Mouse (Mus musculus) hindbrain, embryonic 12.5 days (tissue): Measurements from ENCODE around the gene 1700029J07Rik. TPM values are rescaled to one million over a fixed set of nuclear protein-coding genes. Genes with fewer than 3 reads are reported as not detected.

Source experiments
- ATAC-seq: fragments of 200-750 bp; cut with Nextera tagmentation; 2 replicates; pipeline ENCODE4 v1.8.0; 2017; ENCODE audit warnings: moderate TSS enrichment; ENCODE audit not compliant: low FRiP score
- H3K27ac ChIP-seq: fragments of 300-500 bp; sonication (generic); 2 replicates; pipeline ENCODE4 v1.5.1; 2016; ENCODE audit warnings: mild to moderate bottlenecking
- H3K27me3 ChIP-seq: fragments of 300-500 bp; sonication (generic); 2 replicates; pipeline ENCODE4 v1.6.1; 2016; ENCODE audit warnings: mild to moderate bottlenecking
- H3K36me3 ChIP-seq: fragments of 300-500 bp; sonication (generic); 2 replicates; pipeline ENCODE4 v1.6.1; 2016; ENCODE audit warnings: mild to moderate bottlenecking
- H3K4me1 ChIP-seq: fragments of 300-500 bp; sonication (generic); 2 replicates; pipeline ENCODE4 v1.6.1; 2016
- H3K4me2 ChIP-seq: fragments of 300-500 bp; sonication (generic); replicated peaks from 2 replicates; pipeline ENCODE4 v1.6.1; 2016; ENCODE audit warnings: mild to moderate bottlenecking
- H3K4me3 ChIP-seq: fragments of 300-500 bp; sonication (generic); 2 replicates; pipeline ENCODE4 v1.5.1; 2016; ENCODE audit warnings: mild to moderate bottlenecking
- H3K9ac ChIP-seq: fragments of 300-500 bp; sonication (generic); 2 replicates; pipeline ENCODE4 v1.6.1; 2016; ENCODE audit warnings: mild to moderate bottlenecking, moderate library complexity
- H3K9me3 ChIP-seq: fragments of 300-500 bp; sonication (generic); replicated peaks from 2 replicates; pipeline ENCODE4 v1.6.1; 2016; ENCODE audit warnings: mild to moderate bottlenecking
- WGBS: fragments of 180-500 bp; shearing (Covaris S2); methylation state at CpG from one replicate; pipeline ENCODE4 v1.1.7; 2016; 5-methylcytosine and 5-hydroxymethylcytosine counted together
- polyA plus RNA-seq: library from polyadenylated mRNA; unstranded; fragments of >200 nt; fragmentation: Nextera tagmentation; extraction: Ambion mirVana; gene quantifications from 2 replicates; pipeline ENCODE4 v1.2.1, GENCODE M21; 2016

Gene 1700029J07Rik
- polyA plus RNA-seq, 1 experiment from 2014 or later, result 5.5 TPM

DNA sequence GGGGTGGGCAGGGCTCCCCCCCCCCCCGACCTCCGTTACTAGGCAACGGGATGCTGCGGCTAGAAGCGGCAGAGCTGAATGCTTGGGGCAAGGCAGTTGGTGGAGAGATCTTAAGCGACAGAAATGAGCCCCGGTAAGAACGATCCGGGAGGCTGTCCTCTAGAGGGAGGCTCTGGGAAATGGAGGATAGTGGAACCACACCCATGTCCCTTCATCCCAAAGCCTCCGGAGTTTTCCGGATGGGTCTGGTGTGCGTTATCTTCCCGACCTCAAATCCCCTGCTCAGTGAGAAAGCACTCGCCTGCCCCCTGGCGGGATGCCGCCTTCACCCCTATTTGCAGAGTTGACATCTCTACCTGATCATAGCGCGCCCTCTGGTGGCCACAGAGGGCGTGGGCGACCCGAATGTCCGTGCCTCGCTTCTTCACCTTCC lies 40.5 kb downstream of the 1700029J07Rik start, which contains the start of gene Ccdc110:
Ccdc110 (plus strand) TSS at position 38 of the 433 bp plus-strand sequence.
- no peaks in the 10 kb centered on the region for H3K36me3 ChIP-seq
- no peak within 1 kb of the TSS for H3K27ac ChIP-seq
- H3K4me2 ChIP-seq, result peak within 1 kb of the TSS; percentile 53
- peak within 1 kb of the TSS; percentile 51; the same call in 1 of the 2 replicates for H3K9ac ChIP-seq
- peak; percentile 92 for ATAC-seq
- no peaks in the 10 kb centered on the region for H3K4me1 ChIP-seq
- 0 out of 2 replicates have a peak, but pooled peaks cover 7% of the 10 kb centered on the region for H3K9me3 ChIP-seq
- H3K27me3 ChIP-seq, result peaks cover 3% of the 10 kb centered on the region; the same call in 1 of the 2 replicates
- peak within 1 kb of the TSS; percentile 36 for H3K4me3 ChIP-seq
- WGBS, result 3% methylated on average over 23 of the region's 23 CpGs

DNA sequence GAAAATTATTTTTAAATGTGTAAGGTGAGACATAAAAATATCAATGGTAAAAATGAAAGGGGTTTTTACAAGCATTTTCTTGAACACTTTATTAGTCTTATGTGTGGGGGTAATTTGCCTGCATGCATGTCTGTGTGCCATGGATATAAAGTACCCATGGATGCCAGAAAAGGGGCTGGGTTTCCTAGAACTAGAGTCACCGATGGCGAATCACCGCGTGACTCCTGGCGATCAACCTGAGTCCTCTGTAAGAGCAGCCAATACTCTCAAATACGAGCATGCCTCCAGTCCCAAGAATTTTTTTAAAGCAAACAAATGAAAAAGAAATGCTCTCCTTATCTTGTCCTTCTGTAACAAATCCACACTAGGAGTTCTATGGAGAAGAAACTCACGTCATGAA lies 52.9 kb downstream of the 1700029J07Rik start:
- H3K9me3 ChIP-seq, result no peaks in the 10 kb centered on the region
- H3K4me2 ChIP-seq, result no peak overlapping the region
- H3K27ac ChIP-seq, result no peak overlapping the region
- no peaks in the 10 kb centered on the region for H3K4me1 ChIP-seq
- H3K27me3 ChIP-seq, result no peaks in the 10 kb centered on the region
- ATAC-seq, result no peak
- H3K9ac ChIP-seq, result no peak overlapping the region
- H3K36me3 ChIP-seq, result no peaks in the 10 kb centered on the region
- H3K4me3 ChIP-seq, result no peak overlapping the region
- WGBS, result 97% methylated on average over 7 of the region's 7 CpGs

DNA sequence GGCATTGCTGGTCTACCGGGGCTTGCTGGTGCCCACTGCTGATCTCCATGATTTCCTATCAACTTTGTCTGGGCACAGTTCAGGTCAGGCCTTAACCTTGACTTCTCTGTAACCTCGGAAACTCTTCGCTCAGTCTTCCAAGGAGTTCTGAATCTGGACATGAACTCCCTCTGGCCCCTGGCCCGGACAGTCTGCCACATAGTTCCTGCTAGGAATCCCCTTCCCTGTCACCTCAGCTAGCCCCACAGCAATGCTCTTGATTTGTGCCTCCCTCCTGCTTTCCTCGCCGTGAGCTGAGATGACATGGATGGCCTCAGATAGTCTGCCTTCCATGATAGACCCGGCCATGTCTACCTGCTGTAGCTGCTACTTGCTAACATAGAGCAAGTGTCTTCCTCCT lies 54.7 kb downstream of the 1700029J07Rik start:
- Histone ChIP-seq H3K27ac (no peak overlapping the region), H3K9me3 (no peaks in the 10 kb centered on the region), H3K36me3 (no peaks in the 10 kb centered on the region), H3K9ac (no peak overlapping the region), H3K4me3 (no peak overlapping the region), H3K4me1 (no peaks in the 10 kb centered on the region), H3K27me3 (no peaks in the 10 kb centered on the region), H3K4me2 (no peak overlapping the region)
- ATAC-seq, result no peak
- WGBS, result 95% methylated on average over 7 of the region's 7 CpGs

DNA sequence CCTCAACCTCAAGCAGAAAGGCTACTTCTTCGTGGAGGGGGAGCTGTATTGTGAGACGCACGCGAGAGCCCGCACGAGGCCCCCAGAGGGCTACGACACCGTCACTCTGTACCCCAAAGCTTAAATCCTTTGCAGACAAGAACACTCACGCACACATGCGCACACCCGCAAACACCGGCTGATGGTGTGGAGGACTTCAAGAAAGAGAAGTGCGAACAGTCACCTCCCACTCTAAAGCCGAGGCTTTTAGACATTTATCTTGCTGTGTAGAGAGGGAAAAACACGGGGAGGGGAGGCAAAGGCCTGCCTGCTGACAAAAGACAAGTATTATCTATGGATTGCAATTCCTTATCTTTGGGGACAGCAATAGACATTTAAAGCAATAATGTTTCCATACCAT lies 56.2 kb downstream of the 1700029J07Rik start:
- H3K4me2 ChIP-seq, result no peak overlapping the region
- H3K9me3 ChIP-seq, result no peaks in the 10 kb centered on the region
- no peak overlapping the region for H3K27ac ChIP-seq
- H3K9ac ChIP-seq, result no peak overlapping the region
- 88% methylated on average over 15 of the region's 15 CpGs for WGBS
- H3K4me1 ChIP-seq, result no peaks in the 10 kb centered on the region
- H3K27me3 ChIP-seq, result no peaks in the 10 kb centered on the region
- no peaks in the 10 kb centered on the region for H3K36me3 ChIP-seq
- no peak for ATAC-seq
- H3K4me3 ChIP-seq, result no peak overlapping the region

DNA sequence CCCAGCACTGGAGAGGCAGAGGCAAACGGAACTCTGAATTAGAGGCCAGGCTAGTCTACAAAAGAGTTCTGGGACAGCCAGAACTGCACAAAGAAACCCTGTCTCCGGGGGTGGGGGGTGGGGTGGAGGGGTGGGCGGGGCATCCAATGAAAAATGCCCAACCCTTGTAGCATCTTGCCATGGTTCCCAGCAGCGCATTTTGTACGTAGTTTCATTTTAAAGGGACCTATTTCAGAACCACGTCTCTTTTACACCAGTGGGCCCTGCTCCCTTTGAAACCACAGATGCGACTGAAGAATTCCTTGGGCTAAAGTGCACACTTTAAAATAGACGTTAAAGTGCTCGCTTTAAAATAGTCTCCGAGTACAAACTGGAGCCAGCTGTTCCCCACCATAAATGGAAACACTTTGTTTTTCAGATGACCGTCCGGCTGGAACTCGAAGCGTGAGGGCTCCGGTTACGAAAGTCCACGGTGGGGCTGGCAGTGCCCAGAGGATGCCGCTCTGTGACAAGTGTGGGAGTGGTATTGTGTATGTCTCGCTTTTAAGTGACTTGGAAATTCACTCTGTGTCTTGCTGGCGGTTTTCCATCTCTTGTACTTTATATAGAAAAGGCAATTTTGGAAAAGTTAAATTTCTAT lies 57.9 kb downstream of the 1700029J07Rik start:
- no peaks in the 10 kb centered on the region for H3K9me3 ChIP-seq
- H3K27ac ChIP-seq, result no peak overlapping the region
- H3K27me3 ChIP-seq, result no peaks in the 10 kb centered on the region
- 73% methylated on average over 20 of the region's 20 CpGs for WGBS
- no peak overlapping the region for H3K9ac ChIP-seq
- no peak overlapping the region for H3K4me3 ChIP-seq
- no peak overlapping the region for H3K4me2 ChIP-seq
- H3K36me3 ChIP-seq, result no peaks in the 10 kb centered on the region
- H3K4me1 ChIP-seq, result no peaks in the 10 kb centered on the region
- no peak for ATAC-seq

DNA sequence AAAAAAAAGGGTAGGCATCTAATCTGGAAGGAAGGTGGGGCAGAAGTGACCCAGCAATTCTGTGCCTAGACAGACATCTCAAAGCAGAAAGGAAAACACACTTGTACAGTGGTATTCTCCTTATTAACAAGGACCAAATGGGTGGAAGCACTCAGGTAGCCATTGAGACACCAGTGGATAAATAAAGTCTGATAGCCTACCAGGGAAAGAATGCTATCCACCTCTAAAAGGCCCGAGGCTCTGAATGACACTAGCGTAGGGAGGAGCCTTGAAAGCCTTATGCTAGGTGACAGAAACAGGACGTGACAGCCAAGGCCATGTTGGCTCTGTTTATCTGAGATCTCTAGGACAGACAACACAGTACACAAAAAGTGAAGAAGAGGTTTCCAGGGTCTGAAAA lies 58.6 kb downstream of the 1700029J07Rik start:
- 91% methylated on average over 3 of the region's 3 CpGs for WGBS
- no peaks in the 10 kb centered on the region for H3K4me1 ChIP-seq
- H3K27ac ChIP-seq, result no peak overlapping the region
- ATAC-seq, result no peak
- H3K36me3 ChIP-seq, result no peaks in the 10 kb centered on the region
- H3K9ac ChIP-seq, result no peak overlapping the region
- no peak overlapping the region for H3K4me3 ChIP-seq
- no peak overlapping the region for H3K4me2 ChIP-seq
- H3K9me3 ChIP-seq, result no peaks in the 10 kb centered on the region
- no peaks in the 10 kb centered on the region for H3K27me3 ChIP-seq

DNA sequence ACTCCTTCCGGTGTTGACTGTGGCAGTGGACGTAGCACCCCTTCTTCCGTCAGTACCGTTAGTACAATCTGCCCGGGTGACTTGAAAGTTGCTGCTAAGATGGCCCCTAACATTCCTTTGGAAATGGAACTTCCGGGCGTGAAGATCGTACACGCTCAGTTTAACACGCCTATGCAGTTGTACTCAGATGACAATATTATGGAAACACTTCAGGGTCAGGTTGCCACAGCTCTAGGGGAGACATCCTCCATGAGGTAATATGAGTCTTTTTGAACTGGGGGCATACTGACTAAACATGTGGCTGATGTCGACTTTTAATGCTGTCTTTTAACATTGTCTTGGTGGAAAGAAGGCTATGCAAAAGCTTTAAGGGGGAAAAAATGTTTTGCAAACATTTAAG lies 61.3 kb downstream of the 1700029J07Rik start:
- Histone ChIP-seq H3K4me1 (no peaks in the 10 kb centered on the region), H3K4me3 (no peak overlapping the region), H3K27ac (no peak overlapping the region), H3K36me3 (no peaks in the 10 kb centered on the region), H3K9me3 (no peaks in the 10 kb centered on the region), H3K4me2 (no peak overlapping the region), H3K27me3 (no peaks in the 10 kb centered on the region), H3K9ac (no peak overlapping the region)
- WGBS, result 85% methylated on average over 11 of the region's 11 CpGs
- no peak for ATAC-seq

DNA sequence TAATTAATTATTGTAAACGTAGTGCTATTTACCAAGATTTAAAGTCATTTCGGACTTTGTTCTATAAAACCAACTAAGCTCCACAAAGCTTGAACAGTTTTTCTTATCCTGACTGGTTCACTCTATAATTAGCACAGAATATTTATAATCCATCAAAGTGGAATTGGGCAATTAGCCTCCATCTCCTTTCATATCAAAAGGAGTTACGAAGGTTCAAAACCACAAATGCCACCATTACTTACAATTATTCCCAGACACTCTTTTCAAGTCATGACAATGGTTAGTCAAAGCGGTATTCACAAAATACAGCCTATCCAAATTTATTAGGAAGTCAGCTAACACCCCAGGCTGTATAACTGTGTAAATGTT lies 68.8 kb downstream of the 1700029J07Rik start:
- no peak overlapping the region for H3K4me2 ChIP-seq
- no peaks in the 10 kb centered on the region for H3K27me3 ChIP-seq
- H3K27ac ChIP-seq, result no peak overlapping the region
- H3K9ac ChIP-seq, result no peak overlapping the region
- 93% methylated on average over 4 of the region's 4 CpGs for WGBS
- no peaks in the 10 kb centered on the region for H3K9me3 ChIP-seq
- no peaks in the 10 kb centered on the region for H3K4me1 ChIP-seq
- ATAC-seq, result no peak
- no peaks in the 10 kb centered on the region for H3K36me3 ChIP-seq
- H3K4me3 ChIP-seq, result no peak overlapping the region

DNA sequence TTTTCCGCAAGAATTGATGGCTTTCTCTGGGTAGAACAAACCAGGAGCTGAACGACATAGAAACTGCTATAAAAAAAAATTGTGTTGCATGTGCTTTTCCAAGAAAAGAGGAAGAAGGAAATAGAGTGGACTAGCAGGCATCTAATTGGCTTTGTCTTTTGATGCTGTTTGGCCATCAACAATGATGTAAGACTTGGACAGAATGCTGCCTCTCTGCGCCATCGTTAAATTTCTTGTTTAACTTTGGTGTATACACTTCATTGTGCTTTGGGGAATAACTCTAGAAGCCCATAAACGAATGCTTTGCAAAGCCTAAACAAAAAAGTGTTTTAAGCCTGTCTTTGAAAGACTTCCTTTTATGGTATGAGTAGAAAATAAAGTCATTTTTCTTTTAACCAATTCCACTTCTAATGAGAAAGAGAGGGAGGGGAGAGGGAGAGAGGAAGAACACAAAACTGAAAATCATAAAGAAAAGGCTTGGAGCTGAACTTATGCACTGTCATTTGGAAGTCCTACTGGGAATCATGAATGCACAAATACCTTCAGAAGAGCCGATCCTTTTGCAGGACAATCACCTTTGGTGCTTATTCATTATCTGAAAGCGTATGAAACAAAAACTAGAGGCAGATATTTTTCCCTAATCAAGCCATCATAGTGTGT lies 69.3 kb downstream of the 1700029J07Rik start:
- H3K27me3 ChIP-seq, result no peaks in the 10 kb centered on the region
- no peak overlapping the region for H3K4me3 ChIP-seq
- no peaks in the 10 kb centered on the region for H3K9me3 ChIP-seq
- 86% methylated on average over 7 of the region's 7 CpGs for WGBS
- no peaks in the 10 kb centered on the region for H3K4me1 ChIP-seq
- no peak overlapping the region for H3K27ac ChIP-seq
- H3K9ac ChIP-seq, result no peak overlapping the region
- H3K36me3 ChIP-seq, result no peaks in the 10 kb centered on the region
- no peak for ATAC-seq
- no peak overlapping the region for H3K4me2 ChIP-seq

DNA sequence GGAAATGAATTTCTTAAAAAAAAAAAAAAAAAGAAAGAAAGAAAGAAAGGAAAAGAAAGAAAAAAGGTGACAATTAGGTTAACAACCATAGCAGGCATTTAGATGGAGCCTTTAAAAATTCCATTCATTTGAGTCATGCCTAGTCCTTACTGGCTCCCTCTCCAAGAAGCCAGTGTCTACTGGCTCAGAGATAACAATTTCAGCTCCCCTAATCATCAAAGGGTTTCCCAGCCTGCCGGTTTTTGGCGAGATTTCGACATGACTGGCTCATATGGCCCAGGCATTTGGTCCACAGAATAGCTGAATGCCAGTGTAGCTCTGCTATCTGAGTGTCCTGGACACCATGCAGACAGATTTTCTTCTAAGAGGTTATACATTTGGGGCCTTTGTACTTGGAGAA lies 71.4 kb downstream of the 1700029J07Rik start:
- no peak for ATAC-seq
- no peaks in the 10 kb centered on the region for H3K9me3 ChIP-seq
- no peak overlapping the region for H3K27ac ChIP-seq
- no peaks in the 10 kb centered on the region for H3K27me3 ChIP-seq
- H3K9ac ChIP-seq, result no peak overlapping the region
- peaks cover 4% of the 10 kb centered on the region; the same call in 1 of the 2 replicates for H3K4me1 ChIP-seq
- WGBS, result 38% methylated on average over 3 of the region's 3 CpGs
- no peak overlapping the region for H3K4me2 ChIP-seq
- H3K36me3 ChIP-seq, result no peaks in the 10 kb centered on the region
- H3K4me3 ChIP-seq, result no peak overlapping the region

Other genes starting within 250 kb of the 1700029J07Rik start
- gene Pdlim3, start 89.8 kb downstream of the 1700029J07Rik start, polyA plus RNA-seq, result 5.7 and 8.0 TPM in 2 replicates
- gene Ccdc110, start 40.6 kb downstream of the 1700029J07Rik start, polyA plus RNA-seq, result 0.21 TPM in 1 of 2 replicates, not detected in the other
- 57.0 and 59.1 TPM in 2 replicates for gene Ufsp2, start 276 bp upstream of the 1700029J07Rik start, polyA plus RNA-seq
- gene Lrp2bp, start 24.1 kb upstream of the 1700029J07Rik start, polyA plus RNA-seq, result 0.41 and 0.56 TPM in 2 replicates
- gene Ankrd37, start 30.5 kb upstream of the 1700029J07Rik start, polyA plus RNA-seq, result 22.9 and 24.3 TPM in 2 replicates
- 26.3 and 28.7 TPM in 2 replicates for gene Cfap97, start 176.5 kb upstream of the 1700029J07Rik start, polyA plus RNA-seq
- 5.6 and 5.9 TPM in 2 replicates for gene Snx25, start 176.9 kb upstream of the 1700029J07Rik start, polyA plus RNA-seq
- 561 and 574 TPM in 2 replicates for gene Slc25a4, start 236.0 kb upstream of the 1700029J07Rik start, polyA plus RNA-seq